Mouse (Mus musculus) stomach, embryonic 15.5 days (tissue): ENCODE data around the gene Fam222b. TPM values are rescaled to one million over a fixed set of nuclear protein-coding genes. Genes with fewer than 3 reads are reported as not detected.

Experiments used
- ATAC-seq: fragments of 200-750 bp; cut with Nextera tagmentation; 2 replicates; pipeline ENCODE4 v1.8.0; 2017; ENCODE audit warnings: low read depth, moderate number of reproducible peaks, moderate TSS enrichment; ENCODE audit not compliant: insufficient read depth, low FRiP score
- H3K27ac ChIP-seq: fragments of 300-500 bp; sonication (generic); 2 replicates; pipeline ENCODE4 v1.5.1; 2015; ENCODE audit warnings: mild to moderate bottlenecking, inconsistent platforms
- H3K27me3 ChIP-seq: fragments of 300-500 bp; sonication (generic); replicated peaks from 2 replicates; pipeline ENCODE4 v1.6.1; 2015; ENCODE audit warnings: inconsistent platforms
- H3K36me3 ChIP-seq: fragments of 300-500 bp; sonication (generic); 2 replicates; pipeline ENCODE4 v1.6.1; 2015; ENCODE audit warnings: inconsistent platforms
- H3K4me1 ChIP-seq: fragments of 300-500 bp; sonication (generic); 2 replicates; pipeline ENCODE4 v1.6.1; 2015; ENCODE audit warnings: inconsistent platforms
- H3K4me2 ChIP-seq: fragments of 300-500 bp; sonication (generic); 2 replicates; pipeline ENCODE4 v1.6.1; 2015; ENCODE audit warnings: mild to moderate bottlenecking, inconsistent platforms
- H3K4me3 ChIP-seq: fragments of 300-500 bp; sonication (generic); replicated peaks from 2 replicates; pipeline ENCODE4 v1.5.1; 2015; ENCODE audit warnings: inconsistent platforms
- H3K9ac ChIP-seq: fragments of 300-500 bp; sonication (generic); 2 replicates; pipeline ENCODE4 v1.6.1; 2015; ENCODE audit warnings: inconsistent platforms
- H3K9me3 ChIP-seq: fragments of 300-500 bp; sonication (generic); 2 replicates; pipeline ENCODE4 v1.6.1; 2016; ENCODE audit warnings: inconsistent platforms
- WGBS: fragments of 180-500 bp; shearing (Covaris S2); methylation state at CpG from one replicate; pipeline ENCODE4 v1.1.7; 2015; 5-methylcytosine and 5-hydroxymethylcytosine counted together
- polyA plus RNA-seq: library from polyadenylated mRNA; unstranded; fragments of >200 nt; fragmentation: Nextera tagmentation; extraction: Ambion mirVana; gene quantifications from 2 replicates; pipeline ENCODE4 v1.2.1, GENCODE M21; 2015

The Fam222b gene
- polyA plus RNA-seq, 1 experiment from 2014 or later = 10.6 TPM

GRCm38 (mm10) chr11:78071938-78072337 lies 22.5 kb upstream of the Fam222b start:
- Histone ChIP-seq H3K4me2 (no peak overlapping the region), H3K9ac (no peak overlapping the region), H3K27me3 (no peaks in the 10 kb centered on the region), H3K4me3 (no peak overlapping the region), H3K36me3 (peaks cover 30% of the 10 kb centered on the region), H3K4me1 (no peaks in the 10 kb centered on the region), H3K27ac (peak overlapping the region; percentile 35; the same call in 1 of the 2 replicates), H3K9me3 (no peaks in the 10 kb centered on the region)
- 81% methylated on average over 5 of the region's 5 CpGs for WGBS
- ATAC-seq = no peak

DNA sequence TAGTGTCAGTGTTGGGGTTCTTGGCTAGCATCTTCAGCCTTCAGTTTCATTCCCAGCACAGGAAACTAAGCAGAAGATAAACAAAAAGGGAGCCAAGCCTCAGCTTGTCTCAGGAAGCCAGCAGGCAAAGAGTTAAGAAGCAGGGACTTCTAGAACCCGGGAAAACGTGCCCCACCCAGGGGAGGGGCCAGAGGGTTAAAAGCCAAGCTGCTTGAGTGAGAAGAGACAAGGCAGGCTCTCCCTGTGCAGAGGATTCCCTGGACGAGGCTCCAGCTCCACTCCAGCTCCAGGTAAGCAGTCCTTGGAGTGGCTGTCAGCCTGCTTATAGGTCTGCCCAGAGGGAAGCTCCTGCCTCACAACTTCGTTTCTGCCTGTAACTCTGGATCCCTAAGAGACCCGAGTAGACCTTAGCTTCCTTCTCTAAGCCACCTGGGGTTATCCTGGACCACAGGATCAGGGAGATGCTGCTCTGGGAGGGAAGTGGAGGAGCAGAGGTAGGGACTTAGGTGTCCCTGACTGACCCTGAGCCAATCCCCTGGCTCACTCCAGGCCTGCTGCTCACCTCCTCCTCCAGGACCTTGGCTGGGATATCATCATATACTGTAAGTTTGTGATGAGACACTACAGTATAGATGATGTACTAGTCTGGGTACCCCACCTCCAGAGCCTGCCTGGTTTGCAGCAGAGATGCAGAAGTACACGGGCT lies 21.9 kb upstream of the Fam222b start:
- peak; percentile 24; the same call in 1 of the 2 replicates for ATAC-seq
- Histone ChIP-seq H3K27ac (no peak overlapping the region), H3K9me3 (no peaks in the 10 kb centered on the region), H3K4me3 (no peak overlapping the region), H3K27me3 (no peaks in the 10 kb centered on the region), H3K9ac (no peak overlapping the region), H3K4me1 (no peaks in the 10 kb centered on the region), H3K4me2 (no peak overlapping the region), H3K36me3 (peaks cover 35% of the 10 kb centered on the region)
- 24% methylated on average over 6 of the region's 6 CpGs for WGBS

DNA sequence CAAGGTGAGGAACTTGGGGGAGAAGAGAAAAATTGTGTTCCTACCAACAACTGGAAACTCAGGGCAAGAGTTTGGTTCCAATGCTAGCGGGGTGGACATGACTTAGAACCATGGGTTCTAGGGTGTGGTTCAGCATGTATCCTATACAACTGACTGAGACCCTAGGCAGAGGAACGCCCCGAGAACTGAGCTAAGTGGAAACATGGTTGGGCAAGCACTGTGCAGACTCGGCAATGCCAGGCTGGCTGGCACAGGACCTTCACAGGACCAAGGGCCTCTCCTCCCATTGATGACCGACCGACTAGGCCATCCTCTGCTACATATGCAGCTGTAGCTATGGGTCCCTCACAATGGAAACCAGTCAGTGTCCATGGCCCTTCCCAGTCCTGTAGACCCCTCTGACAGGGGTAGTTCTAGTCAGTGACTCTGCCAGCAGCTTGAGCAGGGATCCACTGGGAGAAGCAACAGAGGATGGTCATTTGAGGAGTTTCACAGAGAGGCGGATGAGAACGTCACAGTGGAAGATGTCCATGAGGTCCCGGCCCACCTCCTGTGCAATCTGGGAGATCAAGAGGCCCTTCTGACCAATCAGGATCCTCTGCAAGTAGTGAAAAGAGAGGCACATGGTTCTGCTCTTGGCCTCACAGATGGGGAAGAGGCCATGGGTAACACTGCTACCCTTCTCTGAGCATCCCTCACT lies 20.7 kb upstream of the Fam222b start:
- Histone ChIP-seq H3K27ac (no peak overlapping the region), H3K4me1 (no peaks in the 10 kb centered on the region), H3K4me3 (no peak overlapping the region), H3K36me3 (peaks cover 35% of the 10 kb centered on the region), H3K4me2 (no peak overlapping the region), H3K9ac (no peak overlapping the region), H3K9me3 (no peaks in the 10 kb centered on the region), H3K27me3 (no peaks in the 10 kb centered on the region)
- WGBS = 93% methylated on average over 9 of the region's 9 CpGs
- ATAC-seq = peak; percentile 62

GRCm38 (mm10) chr11:78074277-78074652 lies 20.2 kb upstream of the Fam222b start:
- peak; percentile 74 for ATAC-seq
- 85% methylated on average over 2 of the region's 2 CpGs for WGBS
- Histone ChIP-seq H3K4me1 (no peaks in the 10 kb centered on the region), H3K9ac (no peak overlapping the region), H3K27me3 (no peaks in the 10 kb centered on the region), H3K4me3 (no peak overlapping the region), H3K9me3 (no peaks in the 10 kb centered on the region), H3K4me2 (no peak overlapping the region), H3K27ac (no peak overlapping the region), H3K36me3 (peaks cover 35% of the 10 kb centered on the region)

- no peak overlapping the region for H3K4me3 ChIP-seq
- H3K27ac ChIP-seq = no peak overlapping the region
- H3K4me1 ChIP-seq = no peaks in the 10 kb centered on the region
- no peaks in the 10 kb centered on the region for H3K27me3 ChIP-seq
- WGBS = 93% methylated on average over 4 of the region's 4 CpGs
- no peak overlapping the region for H3K9ac ChIP-seq
- no peaks in the 10 kb centered on the region for H3K9me3 ChIP-seq
- H3K36me3 ChIP-seq = peaks cover 35% of the 10 kb centered on the region
- H3K4me2 ChIP-seq = no peak overlapping the region
- ATAC-seq = no peak
Measured at GRCm38 (mm10) chr11:78074666-78075065, 19.8 kb upstream of the Fam222b start.

DNA sequence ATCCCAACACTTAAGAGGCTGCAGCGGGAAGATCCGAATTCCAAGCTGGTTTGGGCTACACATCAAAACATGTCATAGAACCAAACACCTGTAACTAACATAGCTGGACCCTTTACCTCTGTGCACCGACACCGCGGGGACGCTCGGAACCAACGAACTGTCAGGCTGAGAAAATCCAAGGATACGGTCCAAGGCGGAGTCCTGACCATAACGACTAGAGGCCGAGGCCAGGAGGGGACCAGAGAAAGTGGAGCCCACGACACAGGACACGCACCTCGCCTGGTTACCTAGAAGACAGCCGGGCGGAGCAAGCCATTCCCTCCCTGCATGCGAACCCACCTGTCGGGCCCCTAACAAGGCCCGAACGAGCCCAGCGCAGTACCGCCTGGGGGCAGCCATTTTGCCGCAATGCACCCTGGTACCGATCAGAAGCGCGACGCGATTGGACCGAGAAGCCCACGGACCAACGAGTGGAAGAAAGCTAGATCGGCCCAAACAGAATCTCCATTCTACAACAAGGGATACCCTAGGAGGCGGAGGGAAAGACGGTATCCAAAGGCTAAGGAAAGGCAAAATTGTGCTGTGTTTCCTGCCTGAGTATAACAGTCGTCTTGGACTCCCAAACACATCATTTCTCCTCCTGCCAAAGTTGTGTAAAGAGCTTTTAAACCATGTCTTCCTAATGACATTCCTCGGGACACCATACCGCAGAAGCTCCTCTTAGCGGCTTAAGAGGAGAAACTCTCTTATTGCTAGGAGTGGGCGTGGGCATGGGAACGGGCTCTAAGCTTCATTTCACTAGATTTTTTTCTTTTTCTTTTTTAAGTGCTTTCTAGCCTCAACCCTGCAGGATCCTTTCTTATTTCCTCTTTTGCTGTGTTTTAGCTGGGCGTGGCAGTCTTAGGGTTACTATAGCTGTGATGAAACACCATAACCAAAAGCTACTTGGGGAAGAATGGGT lies 14.2 kb upstream of the Fam222b start, which contains the start of gene Eral1:
Gene Eral1 (minus strand): TSS at position 423 of the 961 bp plus-strand sequence.
- Histone ChIP-seq H3K9me3 (no peaks in the 10 kb centered on the region), H3K4me1 (peaks cover 3% of the 10 kb centered on the region; the same call in 1 of the 2 replicates), H3K27me3 (no peaks in the 10 kb centered on the region), H3K4me2 (peak within 1 kb of the TSS; percentile 66), H3K9ac (peak within 1 kb of the TSS; percentile 55), H3K27ac (peak within 1 kb of the TSS; percentile 78), H3K36me3 (peaks cover 16% of the 10 kb centered on the region), H3K4me3 (peak within 1 kb of the TSS; percentile 87)
- WGBS = 1% methylated on average over 42 of the region's 42 CpGs
- peak; percentile 93 for ATAC-seq

DNA sequence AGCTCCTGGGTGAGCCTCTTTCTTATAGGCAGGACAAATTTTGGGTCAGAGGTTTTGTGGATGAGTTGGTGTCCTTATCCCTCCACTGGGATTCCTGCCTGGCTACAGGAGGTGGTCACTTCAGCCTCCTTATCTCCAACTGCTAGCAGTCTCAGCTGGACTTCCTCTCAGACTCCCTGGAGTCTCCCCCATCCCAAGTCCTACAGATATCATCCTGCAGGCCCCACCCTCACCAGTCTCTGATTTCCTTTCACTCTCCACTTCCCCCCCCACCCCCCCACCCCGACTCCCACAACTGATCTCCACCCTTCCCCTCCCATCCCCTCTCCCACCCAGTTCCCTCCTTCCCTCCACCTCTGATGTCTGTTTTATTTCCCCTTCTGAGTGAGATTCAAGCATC lies 10.9 kb upstream of the Fam222b start:
- peaks cover 3% of the 10 kb centered on the region; the same call in 1 of the 2 replicates for H3K4me1 ChIP-seq
- no peaks in the 10 kb centered on the region for H3K27me3 ChIP-seq
- H3K9ac ChIP-seq = no peak overlapping the region
- H3K9me3 ChIP-seq = no peaks in the 10 kb centered on the region
- no peaks in the 10 kb centered on the region for H3K36me3 ChIP-seq
- no peak overlapping the region for H3K27ac ChIP-seq
- no peak overlapping the region for H3K4me3 ChIP-seq
- no peak overlapping the region for H3K4me2 ChIP-seq
- no peak for ATAC-seq
- WGBS = 18% methylated on average over 1 of the region's 1 CpGs

- no peak overlapping the region for H3K4me3 ChIP-seq
- no peaks in the 10 kb centered on the region for H3K4me1 ChIP-seq
- H3K4me2 ChIP-seq = no peak overlapping the region
- H3K27ac ChIP-seq = no peak overlapping the region
- no peaks in the 10 kb centered on the region for H3K27me3 ChIP-seq
- no peaks in the 10 kb centered on the region for H3K9me3 ChIP-seq
- WGBS = 72% methylated on average over 4 of the region's 4 CpGs
- ATAC-seq = no peak
- H3K9ac ChIP-seq = no peak overlapping the region
- H3K36me3 ChIP-seq = no peaks in the 10 kb centered on the region
Measured at GRCm38 (mm10) chr11:78086925-78087479, 7.5 kb upstream of the Fam222b start.

DNA sequence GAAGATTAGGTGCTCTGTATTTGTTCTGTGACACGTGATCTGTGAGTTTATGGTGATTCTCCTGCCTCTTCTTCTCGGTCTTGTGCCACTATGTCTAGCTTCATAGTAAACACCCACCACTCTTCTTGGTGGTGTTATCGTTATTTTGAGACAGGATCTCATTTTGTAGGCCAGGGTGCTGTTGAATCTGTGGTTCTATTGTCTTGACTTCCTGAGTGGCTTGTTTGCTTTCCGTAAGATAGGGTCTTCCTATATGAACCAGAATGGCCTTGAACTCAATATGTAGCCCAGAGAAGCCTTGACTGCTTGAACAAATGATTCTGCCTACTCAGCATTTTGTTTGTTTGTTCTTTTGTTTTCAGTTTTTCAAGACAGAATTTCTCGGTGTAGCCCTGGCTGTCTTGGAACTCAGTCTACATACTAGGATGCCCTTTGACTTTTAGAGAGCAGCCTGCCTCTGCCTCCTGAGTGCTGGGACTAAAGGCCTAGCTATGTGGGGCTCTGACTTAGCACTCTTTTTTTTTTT lies 6.6 kb upstream of the Fam222b start:
- Histone ChIP-seq H3K9me3 (no peaks in the 10 kb centered on the region), H3K4me2 (no peak overlapping the region), H3K27me3 (no peaks in the 10 kb centered on the region), H3K4me1 (no peaks in the 10 kb centered on the region), H3K27ac (no peak overlapping the region), H3K9ac (no peak overlapping the region), H3K4me3 (no peak overlapping the region), H3K36me3 (no peaks in the 10 kb centered on the region)
- 78% methylated on average over 5 of the region's 5 CpGs for WGBS
- ATAC-seq = no peak

DNA sequence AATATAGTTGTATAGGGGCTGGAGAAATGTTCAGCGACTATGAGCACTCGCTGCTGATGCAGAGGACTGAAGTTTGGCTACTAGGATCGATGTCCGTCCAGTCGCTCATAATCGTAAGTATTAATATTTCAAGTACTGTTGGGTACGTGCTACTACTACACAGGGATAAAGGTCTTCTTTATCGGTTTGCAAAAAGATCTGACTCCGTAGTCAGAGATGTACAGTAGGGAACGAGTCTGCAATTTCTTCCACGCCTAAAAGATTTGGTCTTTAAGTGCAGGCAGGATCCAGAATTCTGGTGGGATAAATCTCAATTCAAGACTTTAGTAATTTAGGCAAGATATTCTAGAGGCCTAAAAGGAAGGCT lies 340 bp upstream of the Fam222b start:
- Histone ChIP-seq H3K27me3 (no peaks in the 10 kb centered on the region), H3K27ac (no peak overlapping the region; the same call in 1 of the 2 replicates), H3K9ac (0 out of 2 replicates have a peak overlapping the region, but pooled peaks have one; percentile 1), H3K36me3 (no peaks in the 10 kb centered on the region), H3K9me3 (no peaks in the 10 kb centered on the region), H3K4me3 (peak overlapping the region; percentile 87), H3K4me1 (peaks cover 13% of the 10 kb centered on the region; the same call in 1 of the 2 replicates), H3K4me2 (peak overlapping the region; percentile 73)
- no peak for ATAC-seq
- WGBS = 46% methylated on average over 11 of the region's 11 CpGs

DNA sequence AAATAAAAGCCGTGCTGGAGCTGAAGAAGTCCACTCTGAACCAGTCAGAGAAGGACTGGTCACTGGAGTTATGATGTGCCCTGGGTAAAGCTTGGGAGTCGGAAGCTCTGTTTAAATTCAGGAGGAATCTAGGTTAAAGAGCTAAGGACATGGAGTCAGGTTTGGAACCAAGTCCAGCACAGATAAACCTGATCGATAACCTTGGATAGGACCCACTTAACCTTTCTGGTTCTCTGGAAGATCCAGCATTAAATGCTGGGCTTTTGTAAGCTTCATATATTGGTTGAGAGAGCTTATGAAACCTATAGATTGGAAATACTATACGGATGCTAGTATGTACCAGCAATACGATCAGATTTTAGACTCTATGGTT lies 670 bp downstream of the Fam222b start:
- 18% methylated on average over 5 of the region's 5 CpGs for WGBS
- no peak for ATAC-seq
- Histone ChIP-seq H3K4me1 (peaks cover 13% of the 10 kb centered on the region; the same call in 1 of the 2 replicates), H3K9me3 (no peaks in the 10 kb centered on the region), H3K4me2 (peak overlapping the region; percentile 73), H3K36me3 (no peaks in the 10 kb centered on the region), H3K27ac (no peak overlapping the region), H3K4me3 (peak overlapping the region; percentile 87), H3K9ac (peak overlapping the region; percentile 74), H3K27me3 (no peaks in the 10 kb centered on the region)
